Mouse (Mus musculus): ENCODE results near the gene Adamtsl5.

GRCm38 (mm10) chr10:80311560-80311959 is 36.7 kb downstream of the Adamtsl5 start:
- TF ChIP-seq CTCF (IDR thresholded peaks at IDR 0.05; ENCODE audit: low read depth) (no peak), EP300 (IDR thresholded peaks at IDR 0.05; ENCODE audit: low read depth) (no peak)

Measured in liver, postnatal 0 days (tissue).